Mouse (Mus musculus): Measurements from ENCODE around the gene Aif1l.

GRCm38 (mm10) chr2:31906407-31906806, 43.5 kb upstream of the Aif1l start:
- TF ChIP-seq CTCF (IDR thresholded peaks at IDR 0.05; ENCODE audit: low read depth), result no peak
- TF ChIP-seq EP300 (IDR thresholded peaks at IDR 0.05; ENCODE audit: low read depth), result no peak

Data from liver, embryonic 14.5 days (tissue).